Mouse (Mus musculus): ENCODE results near the gene Ubqlnl.

DNA sequence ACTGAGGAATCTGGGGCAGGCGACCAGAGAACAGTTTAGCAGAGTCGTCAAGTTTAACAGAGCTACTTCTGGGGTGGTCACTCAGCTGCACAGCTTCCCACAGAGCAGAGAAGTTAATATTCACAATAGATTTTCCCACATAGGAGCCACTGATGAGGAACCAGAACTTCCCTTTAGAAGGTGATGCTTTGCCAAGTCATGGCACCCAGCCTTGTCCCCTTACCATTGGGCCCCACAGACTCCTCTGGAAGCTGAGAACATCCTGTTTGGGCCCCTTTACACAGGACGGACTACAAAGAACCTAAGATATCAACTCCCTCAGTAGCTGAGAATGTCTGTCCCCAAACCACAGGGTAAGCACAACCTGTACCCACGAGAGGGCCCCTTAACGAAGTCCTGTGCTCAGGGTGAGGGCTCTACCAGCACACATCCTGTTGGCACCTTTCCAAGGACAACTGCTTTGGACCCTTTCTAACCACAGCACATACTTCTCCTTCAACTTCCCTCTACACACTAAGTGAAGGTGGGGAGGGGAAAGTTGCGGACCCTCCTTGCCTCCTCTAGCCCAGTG is 19.4 kb upstream of the Ubqlnl start:
- no peak for TF ChIP-seq CTCF (IDR thresholded peaks at IDR 0.05)
- no peak for TF ChIP-seq EP300 (IDR thresholded peaks at IDR 0.05)
